Mouse (Mus musculus) kidney, postnatal 36 days (tissue): ENCODE measurements around the gene Stat6.
A peak's percentile ranks its signal among the peaks of the same experiment; 100 is the strongest.

Source experiments
- DNase-seq, 2 experiments: peaks; one replicate each; pipeline ENCODE4 v3.0.0; 2021 to 2022; ENCODE audit warnings: mixed read lengths in 2 of 2

Gene Stat6

DNA sequence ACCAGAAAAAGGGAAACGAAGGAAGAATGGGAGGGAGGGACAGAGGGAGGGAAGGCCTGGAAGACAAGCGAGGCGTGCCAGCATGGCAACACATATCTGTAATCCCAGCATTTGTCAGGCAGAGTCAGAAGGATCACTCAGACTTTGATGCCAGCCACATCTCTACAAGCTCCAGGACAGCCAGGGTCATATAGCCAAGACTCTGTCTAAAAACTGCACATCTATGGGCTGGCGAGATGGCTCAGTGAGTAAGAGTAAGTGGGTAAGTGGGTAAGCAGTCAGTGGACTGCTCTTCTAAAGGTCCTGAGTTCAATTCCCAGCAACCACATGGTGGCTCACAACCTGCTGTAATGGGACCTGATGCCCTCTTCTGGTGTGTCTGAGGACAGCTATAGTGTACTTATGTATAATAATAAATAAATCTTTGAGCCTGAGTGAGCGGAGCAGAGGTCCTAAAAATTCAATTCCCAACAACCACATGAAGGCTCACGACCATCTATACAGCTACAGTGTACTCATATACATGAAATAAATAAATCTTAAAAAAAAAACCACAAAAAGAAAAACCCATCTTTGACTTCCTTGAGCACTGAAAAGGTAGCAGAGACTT is 31.4 kb downstream of the Stat6 start:
- no peak for DNase-seq

GRCm38 (mm10) chr10:127674794-127675522 is 32.2 kb downstream of the Stat6 start:
- DNase-seq, result peak; percentile 94 to 96

- DNase-seq, result no peak
Measured at GRCm38 (mm10) chr10:127675859-127676398, 33.1 kb downstream of the Stat6 start.

- peak; percentile 94 to 96 for DNase-seq
Measured at GRCm38 (mm10) chr10:127676691-127677548, 34.1 kb downstream of the Stat6 start.

GRCm38 (mm10) chr10:127677591-127678336 is 35.0 kb downstream of the Stat6 start:
- peak; percentile 82 to 83 for DNase-seq

GRCm38 (mm10) chr10:127679208-127679607 is 36.4 kb downstream of the Stat6 start:
- no peak for DNase-seq

- DNase-seq, result no peak
Measured at GRCm38 (mm10) chr10:127679881-127680280, 37.1 kb downstream of the Stat6 start.

DNA sequence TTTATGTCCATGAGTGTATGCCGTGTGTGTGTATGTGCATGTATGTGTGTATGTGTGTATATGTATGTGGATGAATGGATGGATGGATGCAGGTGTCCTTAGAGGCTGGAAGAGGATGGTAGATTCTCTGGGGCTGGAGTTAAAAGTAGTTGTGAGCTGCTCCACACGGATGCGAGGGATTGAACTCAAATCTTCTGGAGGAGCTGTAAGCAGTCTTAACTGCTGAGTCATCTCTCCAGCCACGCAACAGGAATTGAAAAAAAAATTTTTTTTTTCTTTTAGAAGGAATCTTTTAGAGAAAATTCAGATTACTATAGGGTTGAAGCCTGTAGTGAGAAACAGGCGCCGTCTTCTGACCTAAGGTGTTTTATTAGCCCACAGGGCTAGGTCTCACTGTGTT is 40.1 kb downstream of the Stat6 start:
- no peak for DNase-seq

DNA sequence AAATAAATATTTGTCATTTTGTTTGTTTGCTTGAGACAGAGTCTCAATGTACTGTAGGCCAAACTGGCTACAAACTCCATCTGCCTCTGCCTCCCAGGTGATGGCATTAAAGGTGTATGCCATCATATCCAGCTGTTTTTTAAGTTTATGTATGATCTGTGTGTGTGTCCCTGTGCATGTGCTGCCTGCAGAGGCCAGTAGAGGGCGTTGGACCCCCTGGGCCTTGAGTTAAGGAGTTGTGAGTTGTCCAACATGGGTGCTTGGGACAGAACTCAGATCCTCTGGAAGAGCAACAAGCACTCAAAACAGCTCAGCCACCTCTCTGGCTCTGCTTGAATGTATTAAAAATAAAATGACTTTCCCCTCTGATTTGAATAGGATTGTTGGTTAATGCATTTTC is 48.3 kb downstream of the Stat6 start:
- no peak for DNase-seq

DNA sequence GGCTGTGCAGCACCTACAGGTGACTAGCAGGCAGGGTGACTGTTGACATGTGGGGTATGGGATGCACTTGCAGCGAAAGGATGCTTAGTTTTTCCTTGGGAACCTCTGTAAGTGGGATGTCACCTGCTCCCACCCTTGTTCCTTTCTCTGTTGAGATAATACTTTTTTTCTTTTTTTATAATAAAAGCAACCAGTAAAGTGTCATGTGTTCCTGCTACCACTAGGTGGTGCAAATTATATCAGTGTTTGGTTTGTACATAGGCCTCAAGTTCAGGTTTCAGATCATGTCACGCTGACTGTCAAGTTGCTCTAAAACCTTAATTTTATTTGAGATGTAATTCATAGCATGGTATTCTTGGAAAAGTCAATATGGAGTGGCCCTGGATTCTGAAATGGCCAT is 51.9 kb downstream of the Stat6 start:
- peak; percentile 23 to 25 for DNase-seq

GRCm38 (mm10) chr10:127695775-127696174 is 53.0 kb downstream of the Stat6 start:
- DNase-seq, result no peak

- no peak for DNase-seq
Measured at GRCm38 (mm10) chr10:127698966-127699365, 56.2 kb downstream of the Stat6 start.

DNA sequence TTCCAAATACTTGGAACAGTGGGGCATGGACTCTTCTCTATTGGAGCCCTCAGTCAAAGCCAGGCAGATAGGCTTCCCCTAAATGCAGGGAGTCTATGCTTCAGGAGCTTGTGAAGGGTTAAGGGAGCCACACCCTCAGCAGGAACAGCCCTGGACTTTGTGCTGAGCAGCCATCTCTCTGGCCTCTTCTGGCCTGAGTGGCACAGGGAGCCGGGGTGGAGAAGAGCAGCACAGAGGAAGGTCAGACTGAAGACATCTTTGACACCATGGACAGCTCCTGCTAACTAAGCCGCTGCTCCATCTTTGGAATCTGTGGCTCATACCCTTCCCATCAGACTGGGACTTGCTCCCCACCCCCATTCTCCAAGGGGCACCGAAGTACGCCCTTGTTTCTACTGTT is 60.5 kb downstream of the Stat6 start:
- DNase-seq, result peak in 1 of 2 experiments; percentile 9

- DNase-seq, result no peak
Measured at GRCm38 (mm10) chr10:127704293-127704692, 61.5 kb downstream of the Stat6 start.

GRCm38 (mm10) chr10:127704766-127705220 is 62.0 kb downstream of the Stat6 start, which contains the start of gene Myo1a:
Gene Myo1a (plus strand): TSS chr10:127705170.
- no peak for DNase-seq

DNA sequence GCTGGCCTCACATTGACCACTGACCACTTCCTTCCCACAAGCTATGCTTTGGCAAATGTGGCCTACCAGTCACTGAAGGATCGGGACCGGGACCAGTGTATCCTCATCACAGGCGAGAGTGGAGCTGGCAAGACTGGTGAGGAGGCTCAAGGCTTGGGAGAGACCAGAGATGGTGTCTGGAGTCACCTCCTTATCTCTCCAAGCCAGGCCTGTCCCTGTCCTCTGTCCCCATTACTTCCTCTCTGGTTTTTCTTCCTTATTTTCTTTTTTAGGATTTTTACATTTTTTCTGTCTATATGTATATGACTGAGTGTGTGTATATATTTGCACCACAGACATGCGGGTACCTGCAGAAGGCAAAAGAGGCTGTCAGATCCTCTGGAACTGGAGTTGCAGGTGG is 63.0 kb downstream of the Stat6 start:
- no peak for DNase-seq

DNA sequence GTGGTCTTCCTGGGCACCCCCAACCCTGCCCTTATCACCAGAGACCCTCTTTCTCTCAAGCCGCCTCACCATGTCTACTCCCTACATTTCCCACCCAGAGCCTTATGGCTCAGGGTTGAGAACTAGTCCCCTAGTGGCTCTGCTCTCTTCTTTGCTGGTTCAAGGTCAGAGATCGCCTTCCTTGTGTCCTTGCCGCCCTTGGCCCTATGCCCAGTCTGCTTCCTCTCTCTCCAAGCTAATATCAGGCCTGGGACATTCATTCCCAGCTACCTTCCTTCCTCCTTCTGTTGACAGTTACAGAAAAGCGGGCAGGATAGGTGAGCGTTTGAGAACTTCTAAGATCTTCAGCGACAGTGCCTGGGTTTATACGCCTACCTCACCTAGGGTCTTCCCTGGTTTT is 64.9 kb downstream of the Stat6 start:
- peak; percentile 49 to 74 for DNase-seq

DNA sequence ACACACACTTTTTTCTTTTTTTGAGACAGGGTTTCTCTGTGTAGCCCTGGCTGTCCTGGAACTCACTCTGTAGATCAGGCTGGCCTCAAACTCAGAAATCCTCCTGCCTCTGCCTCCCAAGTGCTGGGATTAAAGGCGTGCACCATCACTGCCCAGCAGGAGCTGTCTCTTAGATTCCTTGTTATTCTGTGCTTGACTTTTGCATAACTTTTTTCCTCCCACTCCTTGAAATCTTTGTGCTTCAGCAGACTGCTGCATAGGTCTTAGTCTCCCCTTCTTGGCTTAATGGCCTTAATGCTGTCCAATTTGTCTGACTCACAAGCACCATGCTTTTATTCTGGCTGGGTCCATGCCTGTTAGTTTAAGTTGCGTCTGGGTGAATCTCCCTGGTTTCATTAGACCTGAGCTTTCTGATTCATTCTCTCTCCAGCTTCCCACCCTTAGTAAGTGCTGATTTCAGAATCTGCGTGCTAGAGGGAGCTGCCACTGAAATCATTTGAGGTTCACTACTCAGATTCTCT is 66.1 kb downstream of the Stat6 start:
- no peak for DNase-seq

GRCm38 (mm10) chr10:127710331-127710730 is 67.5 kb downstream of the Stat6 start:
- DNase-seq, result no peak
